Mouse (Mus musculus): Measurements from ENCODE around the gene Pdcd4.
"Not testable (repeated sequence)": the region's sequence is repeated elsewhere in the genome, so short reads cannot be mapped to it uniquely, and the experiment has no call there.

Pdcd4 gene

GRCm38 (mm10) chr19:53942342-53942741 is 50.3 kb downstream of the Pdcd4 start:
- ATAC-seq (ENCODE audit: insufficient number of reproducible peaks, low FRiP score, low TSS enrichment): no peak

- peak; percentile 90 for ATAC-seq (ENCODE audit: insufficient number of reproducible peaks, low FRiP score, low TSS enrichment)
Measured at GRCm38 (mm10) chr19:53943802-53944785, 52.1 kb downstream of the Pdcd4 start, which contains the start of the genes Shoc2 and Bbip1. Shoc2 (plus strand) TSS chr19:53944306. Bbip1 (minus strand) TSS chr19:53944627.

- peak; percentile 51 for ATAC-seq (ENCODE audit: insufficient number of reproducible peaks, low FRiP score, low TSS enrichment)
Measured at GRCm38 (mm10) chr19:53944786-53945169, 52.7 kb downstream of the Pdcd4 start.

- no peak; the same call in 1 of the 2 replicates for ATAC-seq (ENCODE audit: insufficient number of reproducible peaks, low FRiP score, low TSS enrichment)
Measured at GRCm38 (mm10) chr19:53945171-53946042, 53.4 kb downstream of the Pdcd4 start.

GRCm38 (mm10) chr19:53957513-53957912 is 65.5 kb downstream of the Pdcd4 start:
- no peak for ATAC-seq (ENCODE audit: insufficient number of reproducible peaks, low FRiP score, low TSS enrichment)

- ATAC-seq (ENCODE audit: insufficient number of reproducible peaks, low FRiP score, low TSS enrichment): no peak
Measured at GRCm38 (mm10) chr19:53962511-53962910, 70.5 kb downstream of the Pdcd4 start.

GRCm38 (mm10) chr19:53964347-53964746 is 72.3 kb downstream of the Pdcd4 start:
- ATAC-seq (ENCODE audit: insufficient number of reproducible peaks, low FRiP score, low TSS enrichment): not testable (repeated sequence)

- no peak for ATAC-seq (ENCODE audit: insufficient number of reproducible peaks, low FRiP score, low TSS enrichment)
Measured at GRCm38 (mm10) chr19:53964910-53965633, 73.0 kb downstream of the Pdcd4 start.

GRCm38 (mm10) chr19:53969226-53969625 is 77.2 kb downstream of the Pdcd4 start:
- ATAC-seq (ENCODE audit: insufficient number of reproducible peaks, low FRiP score, low TSS enrichment): no peak

GRCm38 (mm10) chr19:53971938-53972337 is 79.9 kb downstream of the Pdcd4 start:
- ATAC-seq (ENCODE audit: insufficient number of reproducible peaks, low FRiP score, low TSS enrichment): no peak

- no peak for ATAC-seq (ENCODE audit: insufficient number of reproducible peaks, low FRiP score, low TSS enrichment)
Measured at GRCm38 (mm10) chr19:53973656-53974055, 81.6 kb downstream of the Pdcd4 start.

Data from cerebellum, adult (tissue).